Mouse (Mus musculus) erythroblast, embryonic 14.5 days (primary cell): ENCODE results near the gene Adar.
"Not testable (repeated sequence)": the region's sequence is repeated elsewhere in the genome, so short reads cannot be mapped to it uniquely, and the experiment has no call there.

Experiments
- GATA1 ChIP-seq: IDR thresholded peaks from 2 replicates; pipeline ENCODE4 v1.6.1; 2012; ENCODE audit warnings: low read length, inconsistent platforms, mixed read lengths
- TAL1 ChIP-seq: IDR thresholded peaks from 3 replicates; pipeline ENCODE4 v1.6.1; 2012; ENCODE audit warnings: low read length, inconsistent platforms, mixed read lengths

GRCm38 (mm10) chr3:89800078-89800477, 85.3 kb downstream of the Adar start:
- not testable (repeated sequence) for TF ChIP-seq TAL1, GATA1
